Mouse (Mus musculus) pancreas, adult 10 weeks (tissue): ENCODE measurements around the gene Desi1. TPM values are rescaled to one million over a fixed set of nuclear protein-coding genes. Genes with fewer than 3 reads are reported as not detected.

Experiments
- polyA plus RNA-seq: library from polyadenylated mRNA; stranded (reverse); fragments of 350-450 nt; fragmentation: Illumina TruSeq; extraction: RNeasy Lipid Tissue Mini Kit (QIAGEN cat#74804); gene quantifications from one replicate; pipeline ENCODE4 v1.2.3, GENCODE M21; 2015; ENCODE audit warnings: low read depth, low replicate concordance; ENCODE audit not compliant: insufficient read depth

The Desi1 gene
- polyA plus RNA-seq, result 13.3 TPM

DNA sequence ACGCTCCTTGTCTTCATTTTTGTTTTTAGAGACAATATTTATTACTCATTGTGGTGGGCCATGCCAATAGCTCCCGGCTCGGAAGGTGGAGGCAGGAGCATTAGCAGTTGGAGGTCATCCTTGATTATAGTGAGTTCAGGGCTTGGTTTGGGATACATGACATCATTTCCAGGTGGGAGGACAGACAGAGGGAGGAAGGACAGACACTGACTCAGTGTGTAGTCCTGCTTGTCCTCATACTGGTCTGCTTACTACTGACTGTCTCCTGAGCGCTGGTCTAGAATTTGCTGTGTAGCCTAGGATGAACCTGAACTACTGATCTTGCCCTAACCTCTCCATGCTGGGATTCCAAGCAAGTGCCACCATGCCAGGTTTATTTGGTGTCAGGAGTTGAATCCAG is at the start of gene Desi1:
Desi1 (minus strand) TSS at position 101 of the 400 bp plus-strand sequence.

GRCm38 (mm10) chr15:82069898-82070297 is 36.2 kb upstream of the Desi1 start, which contains the start of gene Mei1:
Gene Mei1, plus strand, starts transcription at chr15:82069996.

GRCm38 (mm10) chr15:82058719-82059201 is 25.1 kb upstream of the Desi1 start, which contains the start of gene 4930407I10Rik:
Gene 4930407I10Rik, plus strand, starts transcription at chr15:82059151.

DNA sequence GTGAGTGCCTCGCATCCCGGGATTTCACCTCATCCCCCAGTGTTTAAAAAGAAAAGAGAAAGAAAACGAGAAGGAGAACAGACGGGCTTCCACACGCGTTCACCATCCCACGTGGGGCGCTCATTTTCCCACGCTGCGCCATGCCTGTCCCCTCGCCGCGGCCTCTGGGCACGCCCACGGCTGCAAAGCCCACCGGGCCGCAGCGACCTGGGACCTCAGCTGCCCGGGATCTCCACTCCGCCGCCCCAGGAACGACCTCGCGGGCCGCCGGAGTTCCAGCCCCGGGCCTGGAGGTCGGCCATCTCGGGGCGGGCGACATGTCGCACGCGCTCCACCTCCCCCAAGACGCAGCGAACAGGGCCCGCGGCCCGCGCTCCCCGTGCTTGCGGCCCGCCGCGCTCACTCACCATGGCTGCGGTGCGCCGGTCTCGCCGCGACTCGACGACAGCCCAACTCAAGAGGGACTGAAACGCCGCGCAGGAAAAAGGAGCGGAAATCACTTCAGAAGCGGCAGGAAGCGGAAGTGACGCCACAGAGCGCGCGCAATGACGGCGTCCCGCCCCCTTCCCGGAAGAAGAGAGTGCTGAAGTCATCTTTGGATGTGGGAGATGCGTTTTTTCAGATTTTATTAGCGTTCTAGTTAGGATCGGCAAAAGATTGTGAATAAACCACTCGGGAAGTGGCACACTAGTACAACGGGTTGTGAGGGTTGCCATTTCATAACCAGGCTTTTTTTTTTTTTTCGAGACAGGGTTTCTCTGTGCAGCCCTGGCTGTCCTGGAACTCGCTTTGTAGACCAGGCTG is 13.6 kb upstream of the Desi1 start, which contains the start of gene Snu13:
Snu13 (minus strand) TSS at position 519 of the 804 bp plus-strand sequence.

DNA sequence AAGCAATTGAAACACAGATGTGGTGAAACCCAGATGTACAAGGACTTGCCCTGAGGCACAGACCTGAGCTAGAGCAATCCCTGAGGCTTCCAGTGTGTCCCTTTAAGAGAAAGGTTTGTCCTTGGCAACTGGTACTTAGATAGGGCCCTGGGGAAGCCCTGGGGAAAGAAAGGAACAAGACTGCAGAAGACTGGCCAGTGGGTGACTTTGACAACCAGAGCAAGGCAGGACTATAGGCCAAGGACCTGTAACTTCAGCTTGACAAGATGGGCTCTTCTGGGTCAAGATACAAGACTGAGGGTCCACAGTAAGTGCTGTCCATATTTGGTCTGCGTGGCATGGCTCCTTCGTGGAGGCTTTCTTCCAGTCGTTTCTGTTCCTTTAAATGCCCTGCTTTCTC is 46.0 kb downstream of the Desi1 start, which contains the start of gene Xrcc6:
Xrcc6 (plus strand) TSS at position 190 of the 400 bp plus-strand sequence.

GRCm38 (mm10) chr15:81980321-81980720 is 53.3 kb downstream of the Desi1 start, which contains the start of gene 1700029P11Rik:
Gene 1700029P11Rik, plus strand, starts transcription at chr15:81980540.

DNA sequence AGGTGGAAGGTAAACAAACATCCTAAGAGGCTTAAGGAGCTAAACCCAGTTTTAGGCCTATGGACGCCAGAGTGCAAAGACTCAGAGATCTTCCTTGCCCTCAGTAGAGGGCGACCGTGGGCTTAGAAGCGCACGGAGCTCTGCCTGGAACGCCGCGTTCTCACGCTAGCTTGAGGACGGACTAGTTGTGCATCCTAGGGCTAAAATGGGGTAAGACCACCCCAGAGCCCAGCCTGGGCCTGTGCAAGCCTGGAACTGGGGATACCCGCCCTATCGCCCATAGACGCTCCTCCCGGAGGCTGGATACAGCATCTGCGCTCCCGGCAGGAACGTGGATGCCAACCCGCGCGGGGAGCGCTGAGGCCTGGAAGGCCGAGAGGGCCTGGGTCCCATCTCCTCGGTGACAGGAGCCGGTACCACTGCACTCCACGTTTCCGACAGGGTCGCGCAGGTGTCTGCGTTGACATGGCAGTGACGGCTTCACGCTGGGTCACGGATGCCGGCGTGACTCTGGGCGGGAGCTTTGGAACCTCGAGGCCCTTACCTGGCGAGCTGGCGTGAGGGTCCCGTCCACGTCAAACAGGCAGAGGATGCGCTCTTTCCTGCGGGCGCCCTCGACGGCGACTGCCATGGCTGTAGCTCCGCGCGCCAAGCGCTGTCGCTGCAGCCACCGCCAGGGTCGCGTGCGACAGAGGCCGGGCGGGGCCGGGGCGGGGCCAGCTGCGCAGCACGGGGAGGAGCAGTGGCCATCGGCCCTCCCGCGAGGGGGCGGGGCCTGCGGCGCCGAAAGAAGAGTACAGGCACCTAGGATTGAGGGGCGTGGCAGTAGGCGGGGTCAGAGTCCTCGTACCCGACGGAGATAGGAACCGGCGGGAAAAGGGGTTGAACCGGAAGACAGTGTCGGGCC is 73.2 kb downstream of the Desi1 start, which contains the start of gene Pmm1:
Pmm1 (minus strand) TSS at position 760 of the 907 bp plus-strand sequence.

Other genes with a start within 250 kb of the Desi1 start
- 14.2 TPM for gene Tef, start 231.4 kb downstream of the Desi1 start, polyA plus RNA-seq
- gene Tob2, start 175.1 kb downstream of the Desi1 start, polyA plus RNA-seq, result 5.4 TPM
- gene Phf5a, start 162.0 kb downstream of the Desi1 start, polyA plus RNA-seq, result 11.9 TPM
- 36.1 TPM for gene Aco2, start 161.6 kb downstream of the Desi1 start, polyA plus RNA-seq
- 4.1 TPM for gene Polr3h, start 107.6 kb downstream of the Desi1 start, polyA plus RNA-seq
- gene Csdc2, start 97.1 kb downstream of the Desi1 start, polyA plus RNA-seq, result 0.96 TPM
- gene Pmm1, start 72.9 kb downstream of the Desi1 start, polyA plus RNA-seq, result 5.2 TPM
- gene 1700029P11Rik, start 53.3 kb downstream of the Desi1 start, polyA plus RNA-seq, result not detected
- gene Xrcc6, start 46.0 kb downstream of the Desi1 start, polyA plus RNA-seq, result 14.2 TPM
- gene Snu13, start 13.7 kb upstream of the Desi1 start, polyA plus RNA-seq, result 15.2 TPM
- not detected for gene 4930407I10Rik, start 25.3 kb upstream of the Desi1 start, polyA plus RNA-seq
- not detected for gene Mei1, start 36.1 kb upstream of the Desi1 start, polyA plus RNA-seq
- gene Ccdc134, start 94.1 kb upstream of the Desi1 start, polyA plus RNA-seq, result 9.6 TPM
- gene Srebf2, start 113.3 kb upstream of the Desi1 start, polyA plus RNA-seq, result 12.1 TPM
- not detected for gene Shisa8, start 179.0 kb upstream of the Desi1 start, polyA plus RNA-seq
- gene Tnfrsf13c, start 190.5 kb upstream of the Desi1 start, polyA plus RNA-seq, result not detected
- gene Cenpm, start 210.9 kb upstream of the Desi1 start, polyA plus RNA-seq, result not detected
- not detected for gene 1500009C09Rik, start 218.5 kb upstream of the Desi1 start, polyA plus RNA-seq
- gene Sept3, start 241.0 kb upstream of the Desi1 start, polyA plus RNA-seq, result 1.0 TPM